Mouse (Mus musculus) liver, postnatal 0 days (tissue): ENCODE measurements around the gene Mob2. TPM values are rescaled to one million over a fixed set of nuclear protein-coding genes. Genes with fewer than 3 reads are reported as not detected.
A peak's percentile ranks its signal among the peaks of the same experiment; 100 is the strongest.

Experiments used
- ATAC-seq: fragments of 200-750 bp; cut with Nextera tagmentation; 2 replicates; pipeline ENCODE4 v1.8.0; 2017; ENCODE audit warnings: mild to moderate bottlenecking, moderate library complexity
- DNase-seq: peaks from one replicate; pipeline ENCODE4 v3.0.0-alpha.2; 2016
- H3K27ac ChIP-seq: fragments of 300-500 bp; sonication (generic); 2 replicates; pipeline ENCODE4 v1.5.1; 2014; ENCODE audit warnings: antibody characterized with exemption, moderate library complexity, mild to moderate bottlenecking, low read depth
- H3K27me3 ChIP-seq: fragments of 300-500 bp; sonication (generic); 2 replicates; pipeline ENCODE4 v1.6.1; 2014; ENCODE audit warnings: low read length, control low read depth, mixed read lengths; ENCODE audit not compliant: insufficient read depth
- H3K36me3 ChIP-seq: fragments of 300-500 bp; sonication (generic); replicated peaks from 2 replicates; pipeline ENCODE4 v1.6.1; 2014; ENCODE audit warnings: mild to moderate bottlenecking, control low read depth, low read length, moderate library complexity, mixed read lengths; ENCODE audit not compliant: insufficient read depth
- H3K4me1 ChIP-seq: fragments of 300-500 bp; sonication (generic); 2 replicates; pipeline ENCODE4 v1.6.1; 2014; ENCODE audit warnings: antibody characterized with exemption, mild to moderate bottlenecking, control low read depth; ENCODE audit not compliant: insufficient read depth
- H3K4me2 ChIP-seq: fragments of 300-500 bp; sonication (generic); 2 replicates; pipeline ENCODE4 v1.6.1; 2014; ENCODE audit warnings: low read depth, mild to moderate bottlenecking, low read length, moderate library complexity, mixed read lengths
- H3K4me3 ChIP-seq: fragments of 300-500 bp; sonication (generic); 2 replicates; pipeline ENCODE4 v1.5.1; 2014; ENCODE audit warnings: low read depth, low read length
- H3K9ac ChIP-seq: fragments of 300-500 bp; sonication (generic); replicated peaks from 2 replicates; pipeline ENCODE4 v1.6.1; 2014; ENCODE audit warnings: mild to moderate bottlenecking, moderate library complexity
- H3K9me3 ChIP-seq: fragments of 300-500 bp; sonication (generic); 2 replicates; pipeline ENCODE4 v1.6.1; 2016; ENCODE audit warnings: mild to moderate bottlenecking, control low read depth, low read length, mixed read lengths
- CTCF ChIP-seq: sonication (generic); IDR thresholded peaks from 2 replicates; pipeline ENCODE4 v1.5.1; 2016; ENCODE audit warnings: antibody characterized with exemption, low read depth
- EP300 ChIP-seq: IDR thresholded peaks from 2 replicates; pipeline ENCODE4 v1.6.1; 2016; ENCODE audit warnings: antibody characterized with exemption, low read depth, mild to moderate bottlenecking
- WGBS: fragments of 180-500 bp; shearing (Covaris S2); extraction: QIAGEN DNeasy Blood & Tissue Kit; methylation state at CpG from one replicate; pipeline ENCODE4 v1.1.7; 2014; ENCODE audit not compliant: insufficient replicate concordance; 5-methylcytosine and 5-hydroxymethylcytosine counted together
- polyA plus RNA-seq: library from polyadenylated mRNA; unstranded; fragments of >200 nt; fragmentation: Nextera tagmentation; extraction: Ambion mirVana; gene quantifications from 2 replicates; pipeline ENCODE4 v1.2.1, GENCODE M21; 2015

The Mob2 gene
- polyA plus RNA-seq, 1 experiment from 2014 or later: 38.5 TPM

DNA sequence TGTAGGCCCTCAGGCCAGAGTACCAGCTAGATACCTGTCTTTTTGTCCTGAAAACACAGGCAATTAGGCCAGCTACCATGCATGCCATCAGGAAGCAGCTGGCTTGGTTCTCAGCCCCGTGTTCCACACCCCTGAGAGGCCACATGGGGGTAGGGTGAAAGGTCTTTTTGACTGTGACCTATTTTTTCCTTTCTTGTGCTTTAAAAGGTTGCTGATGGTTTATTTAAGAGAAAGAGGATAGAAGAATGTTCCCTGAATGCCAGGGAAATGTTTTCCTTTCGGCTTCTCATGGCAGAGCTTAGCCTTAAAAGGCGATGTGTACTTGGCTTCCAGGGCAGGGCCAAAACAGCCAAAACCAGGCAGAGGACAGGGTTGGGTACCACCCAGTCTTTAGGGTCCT, 40.0 kb downstream of the Mob2 start:
- ATAC-seq: no peak
- Histone ChIP-seq H3K27ac (no peak overlapping the region), H3K27me3 (no peaks in the 10 kb centered on the region), H3K4me3 (no peak overlapping the region), H3K36me3 (peaks cover 5% of the 10 kb centered on the region; the same call in 1 of the 2 replicates), H3K9me3 (no peaks in the 10 kb centered on the region), H3K4me1 (peaks cover 19% of the 10 kb centered on the region), H3K9ac (no peak overlapping the region), H3K4me2 (no peak overlapping the region)
- DNase-seq: no peak
- WGBS: 54% methylated on average over 3 of the region's 3 CpGs
- TF ChIP-seq CTCF (no peak), EP300 (no peak)

DNA sequence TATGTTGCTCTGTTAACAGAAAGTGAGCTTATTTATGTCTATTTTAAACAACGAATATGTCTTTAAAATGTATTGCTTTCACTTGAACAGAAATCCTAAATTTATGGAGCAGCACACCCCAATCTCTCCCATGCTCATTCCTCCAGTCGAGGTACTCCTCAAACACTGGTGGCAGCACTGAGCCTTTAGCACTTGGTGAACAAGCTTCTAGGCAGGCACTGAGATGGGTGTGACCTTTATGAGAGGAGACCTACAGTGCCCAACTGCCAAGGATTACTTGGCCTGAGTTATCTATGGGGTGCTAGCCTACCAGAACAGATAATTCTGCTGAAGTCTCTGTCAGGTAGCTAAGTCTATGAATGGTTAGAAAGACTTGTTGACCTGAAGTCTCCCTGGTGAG, 41.2 kb downstream of the Mob2 start:
- H3K9me3 ChIP-seq: no peaks in the 10 kb centered on the region

DNA sequence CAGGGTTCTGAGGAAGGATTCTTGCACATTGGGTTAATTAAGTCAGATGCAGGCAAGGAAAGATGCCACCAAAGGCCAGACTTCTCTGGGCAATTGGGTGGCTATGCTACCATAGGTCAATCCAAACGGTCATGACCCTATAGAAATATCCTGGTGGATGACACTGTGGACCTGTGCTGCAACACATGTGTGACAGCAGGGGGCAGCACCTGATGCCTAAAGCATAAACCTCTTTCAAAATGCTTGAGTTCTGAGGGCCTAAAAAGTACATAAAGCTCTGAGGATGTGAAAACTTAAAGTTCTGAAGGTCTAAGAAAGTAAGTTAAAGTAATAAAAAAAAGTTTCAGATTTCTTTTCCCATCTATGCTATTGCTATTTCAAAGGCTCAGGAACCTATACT, 44.3 kb downstream of the Mob2 start:
- Histone ChIP-seq H3K9me3 (no peaks in the 10 kb centered on the region), H3K27ac (no peak overlapping the region), H3K4me1 (peaks cover 12% of the 10 kb centered on the region), H3K27me3 (no peaks in the 10 kb centered on the region), H3K36me3 (peaks cover 41% of the 10 kb centered on the region), H3K9ac (no peak overlapping the region), H3K4me3 (no peak overlapping the region), H3K4me2 (no peak overlapping the region)
- 67% methylated on average over 1 of the region's 1 CpGs for WGBS
- TF ChIP-seq CTCF: peak; percentile 82
- no peak for TF ChIP-seq EP300
- peak; percentile 64 for DNase-seq
- ATAC-seq: peak; percentile 61

More for the DNA sequence above, 41.2 kb downstream of the Mob2 start:
- H3K4me2 ChIP-seq: no peak overlapping the region
- peak; percentile 51 for TF ChIP-seq CTCF
- TF ChIP-seq EP300: no peak
- WGBS: 55% methylated on average over 2 of the region's 2 CpGs
- no peak overlapping the region for H3K27ac ChIP-seq
- ATAC-seq: no peak
- no peak overlapping the region for H3K9ac ChIP-seq
- H3K4me3 ChIP-seq: no peak overlapping the region
- no peaks in the 10 kb centered on the region for H3K27me3 ChIP-seq
- peaks cover 15% of the 10 kb centered on the region; the same call in 1 of the 2 replicates for H3K36me3 ChIP-seq
- DNase-seq: no peak
- H3K4me1 ChIP-seq: peaks cover 19% of the 10 kb centered on the region

- H3K9ac ChIP-seq: no peak overlapping the region
- H3K4me2 ChIP-seq: no peak overlapping the region
These were observed 59.1 kb downstream of the Mob2 start for GRCm38 (mm10) chr7:142001597-142002340.

DNA sequence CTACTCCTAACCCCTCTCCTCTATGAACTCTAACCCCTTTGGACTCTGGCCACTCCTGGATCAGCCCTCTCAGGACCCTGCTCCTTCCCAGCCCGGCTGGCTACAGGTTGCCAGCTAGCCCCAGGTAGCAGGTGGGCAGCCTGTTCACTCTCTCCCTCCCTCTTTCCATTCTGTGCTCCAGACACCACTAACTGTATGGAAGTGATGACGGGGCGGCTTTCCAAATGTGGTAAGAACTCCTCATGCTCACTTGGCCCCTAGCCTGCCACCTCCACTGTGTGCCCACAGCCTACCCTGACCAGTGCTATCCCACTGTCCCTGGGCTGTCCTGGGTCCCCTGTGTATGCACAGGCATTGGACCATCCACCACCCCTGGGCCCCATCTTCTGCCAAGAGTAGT, 60.2 kb downstream of the Mob2 start:
- 77% methylated on average over 3 of the region's 3 CpGs for WGBS
- H3K4me2 ChIP-seq: no peak overlapping the region
- DNase-seq: no peak
- ATAC-seq: no peak
- TF ChIP-seq EP300: no peak
- no peak for TF ChIP-seq CTCF
- no peaks in the 10 kb centered on the region for H3K27me3 ChIP-seq
- no peak overlapping the region for H3K4me3 ChIP-seq
- no peaks in the 10 kb centered on the region for H3K9me3 ChIP-seq
- no peaks in the 10 kb centered on the region for H3K4me1 ChIP-seq
- H3K9ac ChIP-seq: no peak overlapping the region
- H3K36me3 ChIP-seq: no peaks in the 10 kb centered on the region
- H3K27ac ChIP-seq: no peak overlapping the region

More at GRCm38 (mm10) chr7:142001597-142002340, 59.1 kb downstream of the Mob2 start:
- no peak for TF ChIP-seq CTCF
- no peak for TF ChIP-seq EP300
- no peak for ATAC-seq
- no peaks in the 10 kb centered on the region for H3K4me1 ChIP-seq
- DNase-seq: no peak
- 87% methylated on average over 19 of the region's 22 CpGs for WGBS
- no peaks in the 10 kb centered on the region for H3K27me3 ChIP-seq
- no peaks in the 10 kb centered on the region for H3K36me3 ChIP-seq
- H3K9me3 ChIP-seq: no peaks in the 10 kb centered on the region
- H3K27ac ChIP-seq: no peak overlapping the region
- no peak overlapping the region for H3K4me3 ChIP-seq

DNA sequence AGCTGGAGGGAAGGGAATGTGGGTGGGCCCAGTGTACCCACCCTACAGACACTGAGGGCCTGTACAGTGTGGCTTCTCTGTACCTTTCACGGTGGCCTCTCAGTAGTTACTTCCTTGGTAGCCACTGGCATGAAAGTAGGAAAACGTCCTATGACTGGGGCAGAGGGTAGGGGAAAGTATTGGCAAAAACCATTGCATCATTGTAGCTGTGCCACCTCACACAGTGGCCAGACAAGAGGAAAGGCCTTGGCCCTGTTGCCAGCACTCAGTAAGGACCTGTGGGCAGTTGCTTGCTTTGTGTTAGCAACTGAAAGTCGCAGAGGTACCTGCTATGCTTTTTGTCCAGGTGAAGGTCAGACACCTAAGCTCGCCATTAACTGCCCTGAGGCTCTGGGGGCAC, 66.7 kb downstream of the Mob2 start:
- H3K4me2 ChIP-seq: no peak overlapping the region
- no peaks in the 10 kb centered on the region for H3K4me1 ChIP-seq
- H3K27me3 ChIP-seq: no peaks in the 10 kb centered on the region
- DNase-seq (no peak), ATAC-seq (no peak)
- H3K27ac ChIP-seq: no peak overlapping the region
- H3K36me3 ChIP-seq: no peaks in the 10 kb centered on the region
- H3K4me3 ChIP-seq: no peak overlapping the region
- WGBS: 84% methylated on average over 4 of the region's 4 CpGs
- H3K9ac ChIP-seq: no peak overlapping the region
- no peaks in the 10 kb centered on the region for H3K9me3 ChIP-seq
- TF ChIP-seq EP300 (no peak), CTCF (no peak)

DNA sequence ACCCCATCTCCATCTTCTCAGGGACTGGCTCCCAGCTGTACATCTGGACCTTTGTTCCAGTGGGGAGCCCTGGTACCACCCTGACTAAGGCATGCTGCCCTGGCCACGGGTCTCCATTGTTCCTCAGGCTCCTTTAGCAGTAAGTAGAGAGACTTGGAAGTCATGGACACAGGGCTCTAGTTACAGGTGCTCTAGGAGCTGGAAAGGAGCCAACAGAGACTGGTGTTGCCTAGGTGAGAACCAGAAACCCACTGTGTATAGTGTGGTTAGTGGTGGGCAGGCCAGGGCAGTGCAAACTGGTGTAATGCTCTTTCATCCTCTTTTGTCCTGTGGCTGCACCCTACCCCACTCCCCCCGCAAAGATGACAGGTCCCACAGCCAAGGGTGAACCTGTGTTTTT, 69.7 kb downstream of the Mob2 start:
- no peak overlapping the region for H3K9ac ChIP-seq
- H3K4me3 ChIP-seq: no peak overlapping the region
- no peaks in the 10 kb centered on the region for H3K9me3 ChIP-seq
- TF ChIP-seq EP300: no peak
- no peak for TF ChIP-seq CTCF
- H3K36me3 ChIP-seq: no peaks in the 10 kb centered on the region
- H3K27me3 ChIP-seq: no peaks in the 10 kb centered on the region
- H3K27ac ChIP-seq: no peak overlapping the region
- no peaks in the 10 kb centered on the region for H3K4me1 ChIP-seq
- DNase-seq (no peak), ATAC-seq (no peak)
- WGBS: 74% methylated on average over 2 of the region's 2 CpGs
- H3K4me2 ChIP-seq: no peak overlapping the region
